8 mouse cellular contexts compared by ENCODE assay signal in genomic region chr2:103970041-103970790, GRCm38 (mm10). TPM values are rescaled to one million over a fixed set of nuclear protein-coding genes. Genes with fewer than 3 reads are reported as not detected.
A peak's percentile ranks its signal among the peaks of the same experiment; 100 is the strongest.
DNase-seq lines count a peak whose midpoint lies in the region; ATAC-seq and TF ChIP-seq lines count a peak whose summit lies in the region.

No protein-coding gene starts in this region.

- peaks cover 45% of the 10 kb centered on the region for H3K36me3 ChIP-seq in G1E (replicated peaks)
- no peaks in the 10 kb centered on the region for H3K36me3 ChIP-seq in forebrain, embryonic 13.5 days (ENCODE audit: poor library complexity, severe bottlenecking)

- intact Hi-C loops in heart, postnatal 36 days (cut with DNase I) = loop anchor here (2.0 to 5.0 kb wide), 4 partner anchors 69 to 617 kb away; partner anchors contain the start of genes Abtb2 and Nat10

- H3K9me3 ChIP-seq in G1E (replicated peaks) = no peaks in the 10 kb centered on the region
- H3K9me3 ChIP-seq in forebrain, embryonic 13.5 days (replicated peaks) = no peaks in the 10 kb centered on the region

- no peak for TF ChIP-seq CTCF in G1E (IDR thresholded peaks at IDR 0.05; ENCODE audit: low read depth, low read length)

- H3K4me3 ChIP-seq in G1E (ENCODE audit: low read depth, low read length) = peak overlapping the region; percentile 90
- peak overlapping the region; percentile 76 for H3K4me3 ChIP-seq in forebrain, embryonic 13.5 days

- under 1% methylated on average over 78 of the region's 79 CpGs for WGBS in forebrain, embryonic 13.5 days

- no peaks in the 10 kb centered on the region for H3K27me3 ChIP-seq in G1E (ENCODE audit: insufficient read depth, low read length)
- H3K27me3 ChIP-seq in forebrain, embryonic 13.5 days = peaks cover 20% of the 10 kb centered on the region

- H3K9ac ChIP-seq in forebrain, embryonic 13.5 days = peak overlapping the region; percentile 84

- peak overlapping the region; percentile 70 for H3K27ac ChIP-seq in forebrain, embryonic 13.5 days

- ATAC-seq in G1E (ENCODE audit: extremely low read depth, insufficient number of reproducible peaks, low FRiP score, poor library complexity, severe bottlenecking) = no peak
- ATAC-seq in forebrain, embryonic 13.5 days = peak; percentile 73

- peak overlapping the region; percentile 95 for H3K4me2 ChIP-seq in forebrain, embryonic 13.5 days

- peaks cover 56% of the 10 kb centered on the region for H3K4me1 ChIP-seq in G1E (ENCODE audit: insufficient read depth, low read depth, low read length)
- H3K4me1 ChIP-seq in forebrain, embryonic 13.5 days = peaks cover 22% of the 10 kb centered on the region

- peak; percentile 54 for DNase-seq in G1E (ENCODE audit: low spot score)
- DNase-seq in cerebellum, adult 11 months = peak; percentile 7
- peak; percentile 64 to 81 for DNase-seq in heart, postnatal 36 days
- peak; percentile 26 for DNase-seq in layer of hippocampus, adult 9-11 months
- peak; percentile 59 for DNase-seq in lung, postnatal 25 days (ENCODE audit: low spot score)
- peak; percentile 66 for DNase-seq in retina, embryonic 14.5 days (ENCODE audit: low spot score)
- peak; percentile 52 for DNase-seq in yolk sac, embryonic 10.5 days (ENCODE audit: low spot score)

RNA-seq across cellular contexts. Expression of gene Lmo2, which starts 12.4 kb away (rescaled TPM):
- 184 and 198 TPM in 2 replicates for total RNA-seq in G1E (2014; fragmentation: Nextera tagmentation)
- 119 and 124 TPM in 2 replicates for total RNA-seq in G1E (2017)
- 255 and 381 TPM in 2 replicates for polyA plus RNA-seq in G1E (2012)
- polyA plus RNA-seq in forebrain, embryonic 13.5 days (2015; fragmentation: Nextera tagmentation; extraction: Ambion mirVana) = 19.8 and 23.3 TPM in 2 replicates
- total RNA-seq in heart, postnatal 36 days (2021) = 10 to 100 TPM; 21.1 to 25.3 TPM

RNA-seq across cellular contexts. Expression of gene Fbxo3, which starts 57.3 kb away (rescaled TPM):
- total RNA-seq in G1E (2014; fragmentation: Nextera tagmentation) (113 and 126 TPM in 2 replicates), G1E (2017) (76.4 and 79.5 TPM in 2 replicates)
- 9.4 and 12.6 TPM in 2 replicates for polyA plus RNA-seq in G1E (2012)
- polyA plus RNA-seq in forebrain, embryonic 13.5 days (2015; fragmentation: Nextera tagmentation; extraction: Ambion mirVana) = 60.2 and 60.6 TPM in 2 replicates
- 10 to 100 TPM; 55.3 to 56.7 TPM for total RNA-seq in heart, postnatal 36 days (2021)

RNA-seq across cellular contexts. Expression of gene 4931422A03Rik, which starts 57.9 kb away (rescaled TPM):
- total RNA-seq in G1E (2014; fragmentation: Nextera tagmentation) = not detected in 2 replicates
- total RNA-seq in G1E (2017) = 0.12 and 0.38 TPM in 2 replicates
- polyA plus RNA-seq in G1E (2012) = not detected in 2 replicates
- 1.7 and 1.8 TPM in 2 replicates for polyA plus RNA-seq in forebrain, embryonic 13.5 days (2015; fragmentation: Nextera tagmentation; extraction: Ambion mirVana)
- not detected for total RNA-seq in heart, postnatal 36 days (2021)

Comparison
In these comparisons a context has a peak if more than half of its experiments do, and no peak if none do; other contexts are left out.
1. DNase-seq: peak in every context shown above with its lines; median percentile 72 in heart, postnatal 36 days; 66 in retina, embryonic 14.5 days; 59 in lung, postnatal 25 days; 54 in G1E; 52 in yolk sac, embryonic 10.5 days; 26 in layer of hippocampus, adult 9-11 months; 7 in cerebellum, adult 11 months.
2. RNA of gene Lmo2, which starts 12.4 kb away (total RNA-seq): 119 to 198 TPM in G1E; 21.1 to 25.3 TPM in heart, postnatal 36 days; every median in the first group is over 4 times any median in the second.